Mouse (Mus musculus) erythroblast, embryonic 14.5 days (primary cell): ENCODE data around the gene Pknox2.

Experiments used
- GATA1 ChIP-seq: IDR thresholded peaks from 2 replicates; pipeline ENCODE4 v1.6.1; 2012; ENCODE audit warnings: low read length, inconsistent platforms, mixed read lengths
- TAL1 ChIP-seq: IDR thresholded peaks from 3 replicates; pipeline ENCODE4 v1.6.1; 2012; ENCODE audit warnings: low read length, inconsistent platforms, mixed read lengths

DNA sequence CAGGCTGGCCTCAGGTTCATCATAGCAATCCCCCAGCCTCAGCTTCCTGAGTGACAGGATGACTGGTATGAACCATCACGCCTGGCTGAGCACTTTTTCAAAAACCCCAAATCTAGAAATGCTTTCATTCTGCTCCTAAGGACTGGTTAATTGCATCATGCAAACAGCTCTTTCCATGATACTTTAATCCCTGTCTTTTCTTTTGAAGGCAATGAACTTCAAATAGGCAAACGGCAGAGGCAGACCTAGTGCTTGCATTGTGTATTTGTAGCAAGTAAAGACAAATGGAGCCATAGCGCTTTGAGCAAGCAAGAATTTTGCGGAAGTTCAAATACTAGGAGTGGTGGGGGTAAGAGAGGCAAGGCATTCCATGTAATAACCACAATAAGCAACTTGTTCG is 34.4 kb upstream of the Pknox2 start:
- no peak for TF ChIP-seq GATA1
- no peak for TF ChIP-seq TAL1
